Mouse (Mus musculus) hindbrain, embryonic 14.5 days (tissue): ENCODE results near the gene Sostdc1. TPM values are rescaled to one million over a fixed set of nuclear protein-coding genes. Genes with fewer than 3 reads are reported as not detected.

Experiments
- ATAC-seq: fragments of 200-750 bp; cut with Nextera tagmentation; 2 replicates; pipeline ENCODE4 v1.8.0; 2017; ENCODE audit warnings: moderate number of reproducible peaks, mild to moderate bottlenecking, moderate TSS enrichment, moderate library complexity; ENCODE audit not compliant: low FRiP score
- DNase-seq: peaks from one replicate; pipeline ENCODE4 v3.0.0-alpha.2; 2015; ENCODE audit warnings: low spot score
- H3K27ac ChIP-seq: fragments of 300-500 bp; sonication (generic); 2 replicates; pipeline ENCODE4 v1.5.1; 2014; ENCODE audit warnings: mild to moderate bottlenecking, moderate library complexity
- H3K27me3 ChIP-seq: fragments of 300-500 bp; sonication (generic); 2 replicates; pipeline ENCODE4 v1.6.1; 2014; ENCODE audit warnings: mild to moderate bottlenecking, low read length, mixed read lengths; ENCODE audit not compliant: control insufficient read depth, insufficient read depth
- H3K36me3 ChIP-seq: fragments of 300-500 bp; sonication (generic); replicated peaks from 2 replicates; pipeline ENCODE4 v1.6.1; 2014; ENCODE audit not compliant: control insufficient read depth, insufficient read depth
- H3K4me1 ChIP-seq: fragments of 300-500 bp; sonication (generic); replicated peaks from 2 replicates; pipeline ENCODE4 v1.6.1; 2014; ENCODE audit warnings: antibody characterized with exemption, low read length, mixed read lengths; ENCODE audit not compliant: control insufficient read depth, insufficient read depth
- H3K4me2 ChIP-seq: fragments of 300-500 bp; sonication (generic); replicated peaks from 2 replicates; pipeline ENCODE4 v1.6.1; 2014; ENCODE audit warnings: mild to moderate bottlenecking, moderate library complexity
- H3K4me3 ChIP-seq: fragments of 300-500 bp; sonication (generic); replicated peaks from 2 replicates; pipeline ENCODE4 v1.5.1; 2014; ENCODE audit warnings: mild to moderate bottlenecking, low read length
- H3K9ac ChIP-seq: fragments of 300-500 bp; sonication (generic); 2 replicates; pipeline ENCODE4 v1.6.1; 2014
- H3K9me3 ChIP-seq: fragments of 300-500 bp; sonication (generic); 2 replicates; pipeline ENCODE4 v1.6.1; 2016; ENCODE audit warnings: low read length; ENCODE audit not compliant: control insufficient read depth
- WGBS: fragments of 180-500 bp; shearing (Covaris S2); extraction: QIAGEN DNeasy Blood & Tissue Kit; methylation state at CpG from one replicate; pipeline ENCODE4 v1.1.7; 2014; 5-methylcytosine and 5-hydroxymethylcytosine counted together
- polyA plus RNA-seq: library from polyadenylated mRNA; unstranded; fragments of >200 nt; fragmentation: Nextera tagmentation; extraction: Ambion mirVana; gene quantifications from 2 replicates; pipeline ENCODE4 v1.2.1, GENCODE M21; 2014

The Sostdc1 gene
- polyA plus RNA-seq, result 23.7 and 32.2 TPM in 2 replicates

GRCm38 (mm10) chr12:36313916-36314315 is at the start of gene Sostdc1:
Gene Sostdc1, plus strand, starts transcription at chr12:36314139.
- ATAC-seq, result no peak
- WGBS, result 9% methylated on average over 7 of the region's 7 CpGs

GRCm38 (mm10) chr12:36267670-36268246 is 46.2 kb upstream of the Sostdc1 start:
- no peak for DNase-seq
- no peak overlapping the region for H3K9ac ChIP-seq
- WGBS, result 93% methylated on average over 8 of the region's 8 CpGs
- no peak for ATAC-seq
- no peaks in the 10 kb centered on the region for H3K9me3 ChIP-seq
- H3K27me3 ChIP-seq, result no peaks in the 10 kb centered on the region
- no peaks in the 10 kb centered on the region for H3K36me3 ChIP-seq
- no peak overlapping the region for H3K27ac ChIP-seq
- no peaks in the 10 kb centered on the region for H3K4me1 ChIP-seq
- no peak overlapping the region for H3K4me2 ChIP-seq
- H3K4me3 ChIP-seq, result no peak overlapping the region

More at GRCm38 (mm10) chr12:36313916-36314315, at the start of gene Sostdc1:
- H3K27me3 ChIP-seq, result peaks cover 3% of the 10 kb centered on the region; the same call in 1 of the 2 replicates
- peak within 1 kb of the TSS; percentile 7; the same call in 1 of the 2 replicates for H3K9ac ChIP-seq
- no peaks in the 10 kb centered on the region for H3K36me3 ChIP-seq
- H3K27ac ChIP-seq, result no peak within 1 kb of the TSS
- H3K9me3 ChIP-seq, result no peaks in the 10 kb centered on the region
- no peak within 1 kb of the TSS; the same call in 1 of the 2 replicates for H3K4me3 ChIP-seq
- H3K4me2 ChIP-seq, result peak within 1 kb of the TSS; percentile 30; the same call in 1 of the 2 replicates
- H3K4me1 ChIP-seq, result no peaks in the 10 kb centered on the region; the same call in 1 of the 2 replicates
- DNase-seq, result no peak

- WGBS, result 67% methylated on average over 3 of the region's 3 CpGs
- Histone ChIP-seq H3K36me3 (no peaks in the 10 kb centered on the region), H3K4me3 (no peak overlapping the region), H3K27ac (no peak overlapping the region), H3K4me1 (no peaks in the 10 kb centered on the region), H3K9ac (no peak overlapping the region), H3K4me2 (no peak overlapping the region), H3K27me3 (no peaks in the 10 kb centered on the region), H3K9me3 (no peaks in the 10 kb centered on the region)
- ATAC-seq, result no peak
- DNase-seq, result peak; percentile 31
These were observed 39.1 kb upstream of the Sostdc1 start for GRCm38 (mm10) chr12:36274823-36275222.

GRCm38 (mm10) chr12:36289634-36290033 is 24.3 kb upstream of the Sostdc1 start:
- no peak overlapping the region for H3K4me2 ChIP-seq
- WGBS, result 86% methylated on average over 8 of the region's 8 CpGs
- ATAC-seq, result no peak
- H3K9ac ChIP-seq, result no peak overlapping the region
- no peaks in the 10 kb centered on the region for H3K4me1 ChIP-seq
- H3K27me3 ChIP-seq, result no peaks in the 10 kb centered on the region
- DNase-seq, result no peak
- H3K4me3 ChIP-seq, result no peak overlapping the region
- H3K9me3 ChIP-seq, result no peaks in the 10 kb centered on the region
- H3K27ac ChIP-seq, result no peak overlapping the region
- no peaks in the 10 kb centered on the region for H3K36me3 ChIP-seq

GRCm38 (mm10) chr12:36290465-36290864 is 23.5 kb upstream of the Sostdc1 start:
- no peaks in the 10 kb centered on the region for H3K4me1 ChIP-seq
- 74% methylated on average over 4 of the region's 4 CpGs for WGBS

GRCm38 (mm10) chr12:36291346-36291745 is 22.6 kb upstream of the Sostdc1 start:
- WGBS, result 87% methylated on average over 6 of the region's 6 CpGs
- H3K27me3 ChIP-seq, result no peaks in the 10 kb centered on the region
- ATAC-seq, result no peak
- H3K4me1 ChIP-seq, result no peaks in the 10 kb centered on the region
- no peaks in the 10 kb centered on the region for H3K9me3 ChIP-seq
- H3K4me2 ChIP-seq, result no peak overlapping the region
- DNase-seq, result no peak
- H3K27ac ChIP-seq, result no peak overlapping the region
- H3K4me3 ChIP-seq, result no peak overlapping the region
- no peak overlapping the region for H3K9ac ChIP-seq
- no peaks in the 10 kb centered on the region for H3K36me3 ChIP-seq

More at GRCm38 (mm10) chr12:36290465-36290864, 23.5 kb upstream of the Sostdc1 start:
- H3K4me3 ChIP-seq, result no peak overlapping the region
- no peak overlapping the region for H3K4me2 ChIP-seq
- no peaks in the 10 kb centered on the region for H3K9me3 ChIP-seq
- H3K27me3 ChIP-seq, result no peaks in the 10 kb centered on the region
- H3K27ac ChIP-seq, result no peak overlapping the region
- no peak overlapping the region for H3K9ac ChIP-seq
- H3K36me3 ChIP-seq, result no peaks in the 10 kb centered on the region
- DNase-seq (no peak), ATAC-seq (no peak)

GRCm38 (mm10) chr12:36302326-36302725 is 11.6 kb upstream of the Sostdc1 start:
- H3K4me1 ChIP-seq, result no peaks in the 10 kb centered on the region
- H3K4me3 ChIP-seq, result no peak overlapping the region
- WGBS, result 88% methylated on average over 12 of the region's 12 CpGs
- no peak for DNase-seq
- no peaks in the 10 kb centered on the region for H3K27me3 ChIP-seq
- H3K27ac ChIP-seq, result no peak overlapping the region
- no peaks in the 10 kb centered on the region for H3K36me3 ChIP-seq
- H3K9me3 ChIP-seq, result no peaks in the 10 kb centered on the region
- no peak overlapping the region for H3K4me2 ChIP-seq
- ATAC-seq, result no peak
- H3K9ac ChIP-seq, result no peak overlapping the region

- Histone ChIP-seq H3K9ac (no peak overlapping the region), H3K9me3 (no peaks in the 10 kb centered on the region), H3K27ac (no peak overlapping the region), H3K27me3 (no peaks in the 10 kb centered on the region), H3K36me3 (no peaks in the 10 kb centered on the region), H3K4me2 (no peak overlapping the region), H3K4me3 (no peak overlapping the region), H3K4me1 (no peaks in the 10 kb centered on the region)
- ATAC-seq (no peak), DNase-seq (no peak)
- 87% methylated on average over 8 of the region's 8 CpGs for WGBS
These were observed 10.9 kb upstream of the Sostdc1 start for GRCm38 (mm10) chr12:36302905-36303642.

GRCm38 (mm10) chr12:36308737-36309420 is 5.1 kb upstream of the Sostdc1 start:
- no peak for DNase-seq
- no peak overlapping the region for H3K27ac ChIP-seq
- H3K4me3 ChIP-seq, result no peak overlapping the region
- H3K36me3 ChIP-seq, result no peaks in the 10 kb centered on the region
- H3K9me3 ChIP-seq, result no peaks in the 10 kb centered on the region
- H3K4me2 ChIP-seq, result no peak overlapping the region
- ATAC-seq, result no peak
- WGBS, result 86% methylated on average over 6 of the region's 6 CpGs
- no peak overlapping the region for H3K9ac ChIP-seq
- H3K27me3 ChIP-seq, result no peaks in the 10 kb centered on the region
- H3K4me1 ChIP-seq, result no peaks in the 10 kb centered on the region; the same call in 1 of the 2 replicates
